Mouse (Mus musculus): ENCODE measurements around the gene Tmem132e. TPM values are rescaled to one million over a fixed set of nuclear protein-coding genes. Genes with fewer than 3 reads are reported as not detected.

Gene Tmem132e
- polyA plus RNA-seq, 1 experiment, result not detected

GRCm38 (mm10) chr11:82423521-82423920 lies 34.8 kb downstream of the Tmem132e start:
- no peaks in the 10 kb centered on the region for H3K9me3 ChIP-seq
- TF ChIP-seq GATA1 (IDR thresholded peaks at IDR 0.05; ENCODE audit: borderline replicate concordance, low read length) (no peak), FLI1 (IDR thresholded peaks at IDR 0.05; ENCODE audit: low read length) (no peak)

GRCm38 (mm10) chr11:82428801-82429200 lies 40.1 kb downstream of the Tmem132e start:
- Histone ChIP-seq H3K4me3 (replicated peaks) (no peak overlapping the region), H3K27me3 (replicated peaks) (peaks cover 34% of the 10 kb centered on the region), H3K9me3 (no peaks in the 10 kb centered on the region), H3K4me1 (no peaks in the 10 kb centered on the region), H3K36me3 (replicated peaks; ENCODE audit: low read length) (no peaks in the 10 kb centered on the region)
- TF ChIP-seq GATA1 (IDR thresholded peaks at IDR 0.05; ENCODE audit: borderline replicate concordance, low read length) (no peak), FLI1 (IDR thresholded peaks at IDR 0.05; ENCODE audit: low read length) (no peak)

More at GRCm38 (mm10) chr11:82423521-82423920, 34.8 kb downstream of the Tmem132e start:
- Histone ChIP-seq H3K4me3 (replicated peaks) (no peak overlapping the region), H3K36me3 (replicated peaks; ENCODE audit: low read length) (no peaks in the 10 kb centered on the region), H3K27me3 (replicated peaks) (peaks cover 20% of the 10 kb centered on the region), H3K4me1 (no peaks in the 10 kb centered on the region)

DNA sequence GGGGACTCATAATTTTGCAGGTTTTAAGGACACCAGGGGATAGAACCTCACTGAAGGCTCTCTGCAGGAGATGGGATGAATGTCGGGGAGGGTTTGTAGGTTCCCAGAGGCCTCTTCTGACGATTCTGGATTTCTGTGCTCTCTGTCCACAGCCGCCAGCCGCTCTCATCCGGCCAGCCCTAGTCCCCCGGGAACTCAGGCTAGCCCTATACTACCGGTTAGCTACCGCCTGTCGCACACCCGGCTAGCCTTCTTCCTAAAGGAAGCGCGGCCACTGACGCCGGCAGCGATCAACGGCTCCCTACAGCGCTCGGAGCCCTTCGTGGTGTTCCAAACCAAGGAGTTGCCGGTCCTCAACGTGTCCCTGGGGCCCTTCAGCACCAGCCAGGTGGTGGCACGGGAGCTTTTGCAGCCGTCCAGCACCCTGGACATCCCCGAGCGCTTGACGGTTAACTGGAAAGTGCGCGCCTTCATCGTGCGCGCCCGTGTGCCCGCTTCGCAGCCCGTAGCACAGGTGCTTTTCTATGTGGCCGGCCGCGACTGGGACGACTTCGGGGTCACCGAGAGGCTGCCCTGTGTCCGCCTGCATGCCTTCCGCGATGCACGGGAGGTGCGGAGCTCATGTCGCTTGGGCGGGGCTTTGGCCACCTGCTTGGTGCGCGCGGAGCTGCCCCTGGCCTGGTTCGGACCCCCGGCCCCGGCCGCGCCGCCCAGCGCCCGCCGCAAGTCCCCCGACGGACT lies 45.6 kb downstream of the Tmem132e start:
- Histone ChIP-seq H3K4me3 (replicated peaks) (no peak overlapping the region), H3K9me3 (peaks cover 2% of the 10 kb centered on the region; the same call in 1 of the 2 replicates), H3K4me1 (no peaks in the 10 kb centered on the region), H3K36me3 (replicated peaks; ENCODE audit: low read length) (no peaks in the 10 kb centered on the region), H3K27me3 (replicated peaks) (peaks cover 66% of the 10 kb centered on the region)
- TF ChIP-seq FLI1 (IDR thresholded peaks at IDR 0.05; ENCODE audit: low read length) (no peak), GATA1 (IDR thresholded peaks at IDR 0.05; ENCODE audit: borderline replicate concordance, low read length) (no peak)

- no peak for TF ChIP-seq GATA1 (IDR thresholded peaks at IDR 0.05; ENCODE audit: borderline replicate concordance, low read length)
- TF ChIP-seq FLI1 (IDR thresholded peaks at IDR 0.05; ENCODE audit: low read length), result no peak
- no peak overlapping the region for H3K4me3 ChIP-seq (replicated peaks)
- H3K9me3 ChIP-seq, result peaks cover 7% of the 10 kb centered on the region
- peaks cover 67% of the 10 kb centered on the region for H3K27me3 ChIP-seq (replicated peaks)
- no peaks in the 10 kb centered on the region for H3K4me1 ChIP-seq
- no peaks in the 10 kb centered on the region for H3K36me3 ChIP-seq (replicated peaks; ENCODE audit: low read length)
These were observed 46.1 kb downstream of the Tmem132e start for GRCm38 (mm10) chr11:82434832-82435182.

GRCm38 (mm10) chr11:82448485-82448884 lies 59.8 kb downstream of the Tmem132e start:
- Histone ChIP-seq H3K36me3 (replicated peaks; ENCODE audit: low read length) (no peaks in the 10 kb centered on the region), H3K27me3 (replicated peaks) (peaks cover 13% of the 10 kb centered on the region), H3K4me3 (replicated peaks) (no peak overlapping the region), H3K4me1 (no peaks in the 10 kb centered on the region), H3K9me3 (no peaks in the 10 kb centered on the region)
- TF ChIP-seq FLI1 (IDR thresholded peaks at IDR 0.05; ENCODE audit: low read length), result no peak
- TF ChIP-seq GATA1 (IDR thresholded peaks at IDR 0.05; ENCODE audit: borderline replicate concordance, low read length), result no peak

GRCm38 (mm10) chr11:82452516-82452915 lies 63.8 kb downstream of the Tmem132e start:
- Histone ChIP-seq H3K4me3 (replicated peaks) (no peak overlapping the region), H3K27me3 (replicated peaks) (peaks cover 11% of the 10 kb centered on the region), H3K9me3 (no peaks in the 10 kb centered on the region), H3K36me3 (replicated peaks; ENCODE audit: low read length) (no peaks in the 10 kb centered on the region), H3K4me1 (no peaks in the 10 kb centered on the region)
- TF ChIP-seq GATA1 (IDR thresholded peaks at IDR 0.05; ENCODE audit: borderline replicate concordance, low read length) (no peak), FLI1 (IDR thresholded peaks at IDR 0.05; ENCODE audit: low read length) (no peak)

GRCm38 (mm10) chr11:82453230-82453629 lies 64.5 kb downstream of the Tmem132e start:
- Histone ChIP-seq H3K4me1 (no peaks in the 10 kb centered on the region), H3K27me3 (replicated peaks) (peaks cover 13% of the 10 kb centered on the region), H3K9me3 (no peaks in the 10 kb centered on the region), H3K4me3 (replicated peaks) (no peak overlapping the region), H3K36me3 (replicated peaks; ENCODE audit: low read length) (no peaks in the 10 kb centered on the region)
- TF ChIP-seq GATA1 (IDR thresholded peaks at IDR 0.05; ENCODE audit: borderline replicate concordance, low read length) (no peak), FLI1 (IDR thresholded peaks at IDR 0.05; ENCODE audit: low read length) (no peak)

DNA sequence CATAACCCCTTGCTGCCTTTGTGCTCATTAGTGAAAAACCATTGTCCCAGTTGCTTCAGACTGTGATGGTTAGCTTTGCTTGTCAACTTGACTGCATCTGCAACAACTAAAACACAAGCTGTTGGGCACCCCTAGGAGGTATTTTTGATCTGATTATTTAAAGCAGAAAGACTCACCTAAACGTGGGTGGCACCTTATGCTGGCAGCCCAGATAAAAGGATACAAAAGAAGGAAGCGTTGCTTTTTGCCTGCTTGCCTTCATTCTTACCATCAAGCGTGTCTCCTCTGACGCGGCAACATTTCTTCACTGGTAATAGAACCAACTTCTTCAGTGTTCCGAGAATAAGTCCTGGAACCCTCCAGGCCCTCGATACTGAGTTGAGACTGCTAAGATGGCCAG lies 72.6 kb downstream of the Tmem132e start:
- H3K4me1 ChIP-seq, result no peaks in the 10 kb centered on the region
- no peaks in the 10 kb centered on the region for H3K36me3 ChIP-seq (replicated peaks; ENCODE audit: low read length)
- peaks cover 6% of the 10 kb centered on the region for H3K27me3 ChIP-seq (replicated peaks)
- no peak overlapping the region for H3K4me3 ChIP-seq (replicated peaks)
- TF ChIP-seq GATA1 (IDR thresholded peaks at IDR 0.05; ENCODE audit: borderline replicate concordance, low read length) (no peak), FLI1 (IDR thresholded peaks at IDR 0.05; ENCODE audit: low read length) (no peak)
- H3K9me3 ChIP-seq, result no peaks in the 10 kb centered on the region

DNA sequence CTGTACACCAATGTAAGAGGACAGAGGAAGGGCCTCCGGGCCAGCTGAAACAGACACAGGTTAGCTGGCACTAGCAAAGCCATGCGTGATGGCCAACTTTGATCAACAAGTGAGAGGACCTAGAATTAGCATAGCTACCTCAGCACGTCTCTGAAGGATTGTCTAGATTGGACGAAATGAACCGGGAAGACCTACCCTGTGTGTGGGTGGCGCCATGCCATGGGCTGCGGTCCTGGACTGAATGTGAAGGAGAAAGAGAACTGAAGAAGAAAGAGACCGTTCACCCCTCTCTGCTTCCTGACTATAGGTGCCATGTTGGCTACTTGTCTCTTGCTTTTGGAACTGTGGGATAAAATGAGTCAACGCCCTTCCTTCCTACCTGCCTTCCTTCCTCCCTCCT lies 76.8 kb downstream of the Tmem132e start:
- no peak for TF ChIP-seq FLI1 (IDR thresholded peaks at IDR 0.05; ENCODE audit: low read length)
- no peak for TF ChIP-seq GATA1 (IDR thresholded peaks at IDR 0.05; ENCODE audit: borderline replicate concordance, low read length)
- Histone ChIP-seq H3K4me3 (replicated peaks) (no peak overlapping the region), H3K27me3 (replicated peaks) (no peaks in the 10 kb centered on the region), H3K36me3 (replicated peaks; ENCODE audit: low read length) (no peaks in the 10 kb centered on the region), H3K4me1 (no peaks in the 10 kb centered on the region), H3K9me3 (0 out of 2 replicates have a peak, but pooled peaks cover 4% of the 10 kb centered on the region)

GRCm38 (mm10) chr11:82467218-82467617 lies 78.5 kb downstream of the Tmem132e start:
- no peaks in the 10 kb centered on the region for H3K36me3 ChIP-seq (replicated peaks; ENCODE audit: low read length)
- no peak overlapping the region for H3K4me3 ChIP-seq (replicated peaks)
- H3K27me3 ChIP-seq (replicated peaks), result no peaks in the 10 kb centered on the region
- 0 out of 2 replicates have a peak, but pooled peaks cover 4% of the 10 kb centered on the region for H3K9me3 ChIP-seq
- TF ChIP-seq FLI1 (IDR thresholded peaks at IDR 0.05; ENCODE audit: low read length) (no peak), GATA1 (IDR thresholded peaks at IDR 0.05; ENCODE audit: borderline replicate concordance, low read length) (no peak)
- H3K4me1 ChIP-seq, result no peaks in the 10 kb centered on the region

Measured in megakaryocyte, embryonic 14.5 days (primary cell).